Mouse (Mus musculus): ENCODE results near the gene Zfp706. TPM values are rescaled to one million over a fixed set of nuclear protein-coding genes. Genes with fewer than 3 reads are reported as not detected.

Gene Zfp706
- polyA plus RNA-seq, 1 experiment = 199 TPM

DNA sequence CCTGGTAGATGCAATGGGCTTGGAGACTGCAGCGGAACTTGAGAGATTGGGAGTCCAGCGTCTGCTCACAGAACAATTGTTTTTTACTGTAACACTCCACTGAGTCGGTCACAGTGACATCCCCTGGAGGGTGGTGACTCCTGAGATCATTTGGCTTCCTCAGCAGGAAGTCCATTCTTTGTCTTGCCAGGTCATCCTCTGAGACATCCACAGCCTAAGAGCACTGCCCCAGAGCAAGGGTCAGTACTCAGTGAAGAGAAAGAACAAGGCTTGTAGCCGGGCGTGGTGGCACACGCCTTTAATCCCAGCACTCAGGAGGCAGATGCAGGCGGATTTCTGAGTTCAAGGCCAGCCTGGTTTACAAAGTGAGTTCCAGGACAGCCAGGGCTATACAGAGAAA lies 38.6 kb upstream of the Zfp706 start:
- Histone ChIP-seq H3K4me2 (ENCODE audit: low read depth) (no peak overlapping the region), H3K4me3 (no peak overlapping the region), H3K36me3 (ENCODE audit: control insufficient read depth, insufficient read depth) (no peaks in the 10 kb centered on the region), H3K27me3 (ENCODE audit: control insufficient read depth, insufficient read depth, insufficient read length) (no peaks in the 10 kb centered on the region), H3K79me2 (ENCODE audit: control insufficient read depth, insufficient read depth) (no peaks in the 10 kb centered on the region), H3ac (ENCODE audit: control insufficient read depth, insufficient read length) (no peak overlapping the region)
- TF ChIP-seq CEBPB (IDR thresholded peaks at IDR 0.05; ENCODE audit: insufficient read depth, poor library complexity, severe bottlenecking) (no peak), MYOD1 (IDR thresholded peaks at IDR 0.05; ENCODE audit: control insufficient read depth in 1 of 3, insufficient read length in 2 of 3, low read depth in 2 of 3) (no peak), MYOG (IDR thresholded peaks at IDR 0.05; ENCODE audit: control insufficient read depth in 1 of 3, insufficient read depth in 1 of 3, insufficient read length in 2 of 3, low read depth in 2 of 3) (no peak), TCF12 (IDR thresholded peaks at IDR 0.05; ENCODE audit: insufficient read depth, poor library complexity, severe bottlenecking) (no peak), SRF (IDR thresholded peaks at IDR 0.05; ENCODE audit: control insufficient read depth, insufficient read length, low read depth) (no peak), MAX (IDR thresholded peaks at IDR 0.05; ENCODE audit: low read depth) (no peak), POLR2A (IDR thresholded peaks at IDR 0.05; ENCODE audit: insufficient read length, low read depth) (no peak), REST (IDR thresholded peaks at IDR 0.05; ENCODE audit: insufficient read depth, insufficient read length) (no peak), E2F4 (IDR thresholded peaks at IDR 0.05; ENCODE audit: insufficient read depth) (no peak), TCF3 (IDR thresholded peaks at IDR 0.05; ENCODE audit: insufficient read length, low read depth) (no peak), POLR2AphosphoS2 (IDR thresholded peaks at IDR 0.05; ENCODE audit: insufficient read length, low read depth) (no peak)

DNA sequence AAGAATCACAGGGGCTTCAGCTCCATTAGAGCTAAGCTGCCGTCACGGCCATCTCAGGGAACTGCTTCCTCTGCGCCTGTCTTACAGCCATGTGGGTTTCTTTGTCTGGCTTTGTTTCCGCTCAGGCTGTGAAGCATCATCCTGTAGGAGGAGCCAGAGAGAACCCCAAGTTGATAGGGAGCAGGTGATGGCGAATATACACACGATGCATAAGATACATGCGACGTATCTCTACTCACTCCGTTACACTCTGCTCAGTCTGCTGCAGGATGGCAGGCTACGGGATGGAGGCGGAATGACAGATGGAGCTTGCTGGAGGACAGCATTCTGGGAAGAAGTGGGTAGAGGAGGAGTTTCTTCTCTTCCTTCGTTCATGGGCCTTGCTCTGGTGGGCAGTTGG lies 37.9 kb upstream of the Zfp706 start:
- Histone ChIP-seq H3K4me3 (no peak overlapping the region), H3K4me2 (ENCODE audit: low read depth) (no peak overlapping the region), H3K36me3 (ENCODE audit: control insufficient read depth, insufficient read depth) (no peaks in the 10 kb centered on the region), H3K79me2 (ENCODE audit: control insufficient read depth, insufficient read depth) (no peaks in the 10 kb centered on the region), H3ac (ENCODE audit: control insufficient read depth, insufficient read length) (no peak overlapping the region), H3K27me3 (ENCODE audit: control insufficient read depth, insufficient read depth, insufficient read length) (no peaks in the 10 kb centered on the region)
- TF ChIP-seq USF1 (IDR thresholded peaks at IDR 0.05; ENCODE audit: low read depth) (no peak), MYOD1 (IDR thresholded peaks at IDR 0.05; ENCODE audit: control insufficient read depth in 1 of 3, insufficient read length in 2 of 3, low read depth in 2 of 3) (no peak), CEBPB (IDR thresholded peaks at IDR 0.05; ENCODE audit: insufficient read depth, poor library complexity, severe bottlenecking) (no peak), REST (IDR thresholded peaks at IDR 0.05; ENCODE audit: insufficient read depth, insufficient read length) (no peak), SRF (IDR thresholded peaks at IDR 0.05; ENCODE audit: control insufficient read depth, insufficient read length, low read depth) (no peak), E2F4 (IDR thresholded peaks at IDR 0.05; ENCODE audit: insufficient read depth) (no peak), TCF3 (IDR thresholded peaks at IDR 0.05; ENCODE audit: insufficient read length, low read depth) (no peak), POLR2AphosphoS2 (IDR thresholded peaks at IDR 0.05; ENCODE audit: insufficient read length, low read depth) (no peak), MYOG (IDR thresholded peaks at IDR 0.05; ENCODE audit: control insufficient read depth in 1 of 3, insufficient read depth in 1 of 3, insufficient read length in 2 of 3, low read depth in 2 of 3) (no peak), TCF12 (IDR thresholded peaks at IDR 0.05; ENCODE audit: insufficient read depth, poor library complexity, severe bottlenecking) (no peak), POLR2A (IDR thresholded peaks at IDR 0.05; ENCODE audit: insufficient read length, low read depth) (no peak), MAX (IDR thresholded peaks at IDR 0.05; ENCODE audit: low read depth) (no peak)

GRCm38 (mm10) chr15:37042559-37042958 lies 35.0 kb upstream of the Zfp706 start:
- Histone ChIP-seq H3K36me3 (ENCODE audit: control insufficient read depth, insufficient read depth) (no peaks in the 10 kb centered on the region), H3ac (ENCODE audit: control insufficient read depth, insufficient read length) (no peak overlapping the region), H3K27me3 (ENCODE audit: control insufficient read depth, insufficient read depth, insufficient read length) (no peaks in the 10 kb centered on the region), H3K4me3 (no peak overlapping the region), H3K79me2 (ENCODE audit: control insufficient read depth, insufficient read depth) (no peaks in the 10 kb centered on the region), H3K4me2 (ENCODE audit: low read depth) (peak overlapping the region; percentile 20)
- TF ChIP-seq POLR2A (IDR thresholded peaks at IDR 0.05; ENCODE audit: insufficient read length, low read depth) = no peak
- TF ChIP-seq TCF12 (IDR thresholded peaks at IDR 0.05; ENCODE audit: insufficient read depth, poor library complexity, severe bottlenecking) = no peak
- no peak for TF ChIP-seq TCF3 (IDR thresholded peaks at IDR 0.05; ENCODE audit: insufficient read length, low read depth)
- TF ChIP-seq POLR2AphosphoS2 (IDR thresholded peaks at IDR 0.05; ENCODE audit: insufficient read length, low read depth) = no peak
- no peak for TF ChIP-seq USF1 (IDR thresholded peaks at IDR 0.05; ENCODE audit: low read depth)
- TF ChIP-seq CEBPB (IDR thresholded peaks at IDR 0.05; ENCODE audit: insufficient read depth, poor library complexity, severe bottlenecking) = no peak

- Histone ChIP-seq H3K4me2 (ENCODE audit: low read depth) (no peak overlapping the region), H3K79me2 (ENCODE audit: control insufficient read depth, insufficient read depth) (no peaks in the 10 kb centered on the region), H3ac (ENCODE audit: control insufficient read depth, insufficient read length) (no peak overlapping the region), H3K27me3 (ENCODE audit: control insufficient read depth, insufficient read depth, insufficient read length) (no peaks in the 10 kb centered on the region), H3K4me3 (no peak overlapping the region), H3K36me3 (ENCODE audit: control insufficient read depth, insufficient read depth) (no peaks in the 10 kb centered on the region)
- TF ChIP-seq USF1 (IDR thresholded peaks at IDR 0.05; ENCODE audit: low read depth) (no peak), SRF (IDR thresholded peaks at IDR 0.05; ENCODE audit: control insufficient read depth, insufficient read length, low read depth) (no peak), REST (IDR thresholded peaks at IDR 0.05; ENCODE audit: insufficient read depth, insufficient read length) (no peak), MYOD1 (IDR thresholded peaks at IDR 0.05; ENCODE audit: control insufficient read depth in 1 of 3, insufficient read length in 2 of 3, low read depth in 2 of 3) (no peak), TCF3 (IDR thresholded peaks at IDR 0.05; ENCODE audit: insufficient read length, low read depth) (no peak), MAX (IDR thresholded peaks at IDR 0.05; ENCODE audit: low read depth) (no peak), TCF12 (IDR thresholded peaks at IDR 0.05; ENCODE audit: insufficient read depth, poor library complexity, severe bottlenecking) (no peak), POLR2A (IDR thresholded peaks at IDR 0.05; ENCODE audit: insufficient read length, low read depth) (no peak), E2F4 (IDR thresholded peaks at IDR 0.05; ENCODE audit: insufficient read depth) (no peak), POLR2AphosphoS2 (IDR thresholded peaks at IDR 0.05; ENCODE audit: insufficient read length, low read depth) (no peak), MYOG (IDR thresholded peaks at IDR 0.05; ENCODE audit: control insufficient read depth in 1 of 3, insufficient read depth in 1 of 3, insufficient read length in 2 of 3, low read depth in 2 of 3) (no peak), CEBPB (IDR thresholded peaks at IDR 0.05; ENCODE audit: insufficient read depth, poor library complexity, severe bottlenecking) (no peak)
Observed at GRCm38 (mm10) chr15:37041214-37041613, 33.6 kb upstream of the Zfp706 start.

DNA sequence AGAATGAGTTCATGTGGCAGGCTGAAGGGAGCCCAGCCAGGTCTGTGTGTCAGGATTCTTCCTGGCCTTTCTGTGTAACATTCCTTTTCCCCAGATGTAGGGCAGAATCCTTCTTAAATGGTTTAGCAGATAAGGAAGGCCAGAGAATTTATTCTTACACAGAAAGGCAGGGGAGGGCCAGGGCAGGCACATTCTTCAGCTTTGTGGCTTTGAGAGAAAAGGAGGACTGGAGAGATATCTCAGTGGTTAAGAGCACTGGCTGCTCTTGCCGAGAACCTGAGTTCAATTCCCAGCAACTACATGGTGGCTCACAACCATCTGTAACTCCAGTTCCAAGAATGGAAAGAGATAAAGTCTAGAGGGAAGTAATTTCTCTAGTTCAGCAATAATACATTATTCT lies 31.1 kb upstream of the Zfp706 start:
- H3K27me3 ChIP-seq (ENCODE audit: control insufficient read depth, insufficient read depth, insufficient read length) = peaks cover 10% of the 10 kb centered on the region
- H3K4me2 ChIP-seq (ENCODE audit: low read depth) = no peak overlapping the region
- no peak overlapping the region for H3ac ChIP-seq (ENCODE audit: control insufficient read depth, insufficient read length)
- no peak for TF ChIP-seq REST (IDR thresholded peaks at IDR 0.05; ENCODE audit: insufficient read depth, insufficient read length)
- TF ChIP-seq MYOD1 (IDR thresholded peaks at IDR 0.05; ENCODE audit: control insufficient read depth in 1 of 3, insufficient read length in 2 of 3, low read depth in 2 of 3) = no peak
- no peak for TF ChIP-seq CEBPB (IDR thresholded peaks at IDR 0.05; ENCODE audit: insufficient read depth, poor library complexity, severe bottlenecking)
- no peaks in the 10 kb centered on the region for H3K36me3 ChIP-seq (ENCODE audit: control insufficient read depth, insufficient read depth)
- H3K79me2 ChIP-seq (ENCODE audit: control insufficient read depth, insufficient read depth) = no peaks in the 10 kb centered on the region
- H3K4me3 ChIP-seq = no peak overlapping the region

Data from myocyte (in vitro differentiated cells).